Mouse (Mus musculus): ENCODE results near the gene Slc38a11.

Slc38a11 gene

DNA sequence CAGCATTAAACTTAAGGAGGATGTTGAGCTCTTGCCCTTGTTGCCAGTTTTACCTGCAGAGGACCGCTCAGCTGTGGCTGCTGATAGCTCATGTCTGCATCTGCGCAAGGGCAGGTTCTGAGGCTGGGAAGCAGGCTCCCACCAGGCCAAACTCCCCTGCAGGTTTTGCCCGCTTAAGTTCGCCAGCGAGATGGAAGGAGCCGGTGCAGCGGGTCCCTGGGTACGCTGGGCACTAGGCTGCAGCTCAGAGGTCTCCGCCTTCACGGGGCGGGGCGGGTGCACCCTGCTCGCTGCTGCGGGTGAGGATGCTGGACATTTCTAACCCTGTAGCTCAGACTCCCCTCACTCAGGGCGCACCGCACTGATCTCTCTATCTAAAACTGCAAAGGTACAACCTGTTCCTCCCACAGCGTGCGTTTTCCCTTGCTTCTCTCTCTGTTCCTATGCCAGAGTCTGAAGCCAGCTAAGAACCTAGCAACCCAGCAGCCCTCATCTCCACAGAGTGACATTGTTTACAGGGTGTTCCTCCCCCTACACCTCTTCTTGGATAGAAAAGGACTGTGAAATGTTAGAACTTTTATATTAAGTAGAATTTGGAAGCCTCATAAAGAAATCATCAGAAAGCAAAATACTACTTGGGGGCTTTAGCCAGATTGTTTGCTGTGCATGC, at the start of gene Slc38a11:
Gene Slc38a11 (minus strand): TSS at position 207 of the 670 bp plus-strand sequence.
- peak; percentile 48 for DNase-seq (ENCODE audit: low spot score)

- no peak for DNase-seq (ENCODE audit: low spot score)
Observed at GRCm38 (mm10) chr2:65407110-65407509, 43.3 kb upstream of the Slc38a11 start.

GRCm38 (mm10) chr2:65405407-65405806, 41.6 kb upstream of the Slc38a11 start:
- no peak for DNase-seq (ENCODE audit: low spot score)

- DNase-seq (ENCODE audit: low spot score), result no peak
Observed at GRCm38 (mm10) chr2:65402001-65402400, 38.2 kb upstream of the Slc38a11 start.

DNA sequence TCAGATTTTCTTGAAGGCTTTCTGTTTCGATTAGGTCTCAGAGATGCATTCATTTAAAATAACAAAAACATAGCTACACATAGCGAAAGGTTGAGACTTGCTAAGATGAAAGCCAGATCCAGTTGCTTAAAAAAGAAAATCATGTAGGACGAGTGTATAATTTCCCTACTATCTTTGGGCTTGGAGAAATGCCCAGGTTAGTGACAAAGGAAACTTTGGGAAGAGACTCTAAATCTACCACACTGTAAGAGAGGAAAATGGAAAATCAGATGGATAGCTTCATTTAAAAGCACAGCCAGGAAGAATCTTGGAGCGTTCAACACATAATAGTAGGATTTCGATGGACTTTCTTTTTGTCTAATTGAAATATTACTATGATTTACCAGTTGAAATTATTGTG, 36.1 kb upstream of the Slc38a11 start:
- no peak for DNase-seq (ENCODE audit: low spot score)

DNA sequence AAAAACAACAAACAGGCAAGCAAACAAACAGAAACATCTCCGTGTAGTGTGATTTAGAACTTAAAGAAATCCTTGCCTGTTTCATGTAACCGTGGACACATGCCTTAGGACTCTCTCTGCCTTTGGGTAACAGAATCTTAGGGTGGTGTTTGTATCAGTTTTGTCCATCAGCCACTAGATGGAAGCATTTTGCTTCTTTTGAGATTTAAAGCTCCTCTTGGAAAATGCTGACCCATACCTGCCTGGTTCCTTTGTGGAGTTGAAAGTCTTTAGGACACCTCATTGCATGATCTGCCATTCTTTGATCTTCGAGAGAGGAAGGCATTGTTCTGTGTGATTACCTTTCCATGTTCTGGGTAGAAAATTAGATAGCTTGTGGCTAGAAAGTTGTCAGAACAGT, 32.3 kb upstream of the Slc38a11 start:
- DNase-seq (ENCODE audit: low spot score), result no peak

GRCm38 (mm10) chr2:65393061-65393460, 29.2 kb upstream of the Slc38a11 start:
- no peak for DNase-seq (ENCODE audit: low spot score)

DNA sequence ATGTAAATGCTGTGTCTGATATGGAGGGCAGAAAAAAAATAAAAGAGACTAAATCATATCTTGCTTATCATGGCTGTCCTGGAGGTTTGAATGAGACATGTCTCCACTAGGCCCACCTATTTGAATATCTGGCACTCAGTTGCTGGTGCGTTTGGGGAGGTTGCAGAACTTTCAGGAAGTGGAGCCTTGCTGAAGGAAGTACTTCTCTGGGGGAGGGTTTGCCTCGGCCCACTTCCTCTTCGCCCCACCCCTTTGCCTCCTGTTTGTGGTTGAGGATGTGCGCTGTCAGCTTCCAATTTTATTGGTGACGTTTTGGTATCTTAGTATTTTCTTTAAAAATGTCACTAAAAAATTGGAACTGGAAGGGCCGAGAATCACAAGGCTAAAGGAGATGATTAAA, 27.5 kb upstream of the Slc38a11 start:
- DNase-seq (ENCODE audit: low spot score), result no peak

DNA sequence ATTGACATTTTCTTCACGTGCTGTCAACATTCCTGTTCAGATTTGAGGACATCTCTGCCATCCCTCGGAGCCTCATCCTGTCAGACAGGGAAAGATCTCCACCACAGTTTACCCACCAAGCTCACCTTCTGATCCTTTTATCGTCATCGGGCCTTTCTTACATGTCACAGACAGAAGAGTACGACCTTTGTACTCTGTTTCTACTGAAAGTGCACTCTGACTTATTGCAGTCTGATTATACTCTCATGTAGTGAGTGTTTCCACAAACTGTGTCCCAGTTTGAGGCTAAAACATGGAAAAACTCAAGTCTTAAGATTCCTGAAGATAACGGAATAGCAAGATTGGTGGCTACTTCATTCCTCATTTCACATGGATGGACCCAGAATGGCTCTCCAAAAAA, 21.0 kb upstream of the Slc38a11 start:
- DNase-seq (ENCODE audit: low spot score), result no peak

- DNase-seq (ENCODE audit: low spot score), result no peak
Observed at GRCm38 (mm10) chr2:65382485-65382884, 18.7 kb upstream of the Slc38a11 start.

GRCm38 (mm10) chr2:65378425-65378824, 14.6 kb upstream of the Slc38a11 start:
- DNase-seq (ENCODE audit: low spot score), result no peak

GRCm38 (mm10) chr2:65374410-65374809, 10.6 kb upstream of the Slc38a11 start:
- no peak for DNase-seq (ENCODE audit: low spot score)

DNA sequence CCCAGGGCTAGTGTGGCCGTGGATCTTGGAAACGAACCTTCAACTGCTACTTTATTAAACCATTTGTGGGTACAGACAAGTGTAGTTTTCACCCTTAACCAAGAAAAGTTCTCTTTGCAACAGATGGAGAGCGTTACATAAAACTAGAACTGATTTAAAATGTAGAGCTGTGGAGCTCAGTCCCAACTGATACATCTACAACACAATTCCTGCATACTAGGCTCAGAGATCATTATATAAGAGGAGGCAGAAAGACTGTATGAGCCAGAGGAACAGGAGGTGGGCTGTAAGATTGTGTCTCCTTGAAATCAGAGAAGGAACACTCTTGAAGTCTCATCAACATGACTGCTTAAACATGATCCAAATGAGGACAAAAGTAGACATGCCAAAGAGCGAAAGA, 9.2 kb upstream of the Slc38a11 start:
- no peak for DNase-seq (ENCODE audit: low spot score)

DNA sequence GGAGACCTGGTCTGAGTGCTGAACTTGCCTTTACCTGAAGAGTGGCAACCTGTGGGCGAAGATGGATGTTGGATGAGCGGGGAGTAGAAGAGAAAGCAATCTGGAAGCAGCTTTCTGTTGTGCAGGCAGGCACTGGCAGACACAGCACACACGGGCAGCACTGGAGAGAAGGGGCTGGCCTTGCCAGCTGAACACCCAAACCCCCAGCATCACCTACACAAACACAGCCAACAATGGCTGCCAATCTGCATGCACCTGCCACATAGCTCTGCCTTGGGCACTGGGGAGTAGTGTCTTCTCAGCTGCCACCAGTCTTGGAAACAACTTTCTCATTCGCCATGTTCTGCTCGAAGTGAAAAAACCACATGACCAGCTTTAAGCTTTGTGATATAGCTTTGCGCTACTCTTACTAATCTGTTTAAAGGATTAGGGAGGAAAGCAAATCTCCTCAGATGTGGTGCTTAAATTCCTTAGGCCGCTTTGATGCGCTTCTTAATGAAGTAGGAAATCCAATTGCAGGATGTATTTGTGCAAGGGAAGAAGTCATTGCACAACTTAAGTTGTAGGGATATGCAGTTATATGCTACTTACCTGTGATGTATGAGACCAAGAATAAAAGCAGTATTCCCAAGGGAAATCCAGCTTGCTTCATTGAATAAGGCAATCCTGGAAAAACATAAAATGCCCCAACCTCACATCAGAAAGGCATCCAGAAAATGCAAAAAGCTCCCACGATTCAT, 2.9 kb downstream of the Slc38a11 start:
- no peak for DNase-seq (ENCODE audit: low spot score)

DNA sequence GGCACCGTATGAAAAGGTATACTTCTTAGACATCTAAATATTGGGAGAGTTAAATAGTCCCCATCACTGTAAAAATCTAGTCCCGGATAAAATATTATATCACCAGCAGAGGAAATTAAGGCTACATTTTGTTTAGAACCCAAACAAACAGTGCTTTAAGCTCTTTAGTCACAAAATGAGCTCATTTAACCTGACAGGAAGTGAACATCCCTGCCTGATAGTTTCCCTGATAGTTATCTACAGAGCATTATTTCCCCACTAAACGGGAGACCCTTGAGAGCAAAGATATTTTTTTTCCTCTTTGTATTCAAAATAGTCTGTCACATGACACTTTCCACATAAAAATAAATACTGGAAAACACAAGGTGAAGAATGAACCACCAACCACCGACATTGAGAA, 16.5 kb downstream of the Slc38a11 start:
- DNase-seq (ENCODE audit: low spot score), result no peak

- DNase-seq (ENCODE audit: low spot score), result no peak
Observed at GRCm38 (mm10) chr2:65346915-65347314, 16.9 kb downstream of the Slc38a11 start.

DNA sequence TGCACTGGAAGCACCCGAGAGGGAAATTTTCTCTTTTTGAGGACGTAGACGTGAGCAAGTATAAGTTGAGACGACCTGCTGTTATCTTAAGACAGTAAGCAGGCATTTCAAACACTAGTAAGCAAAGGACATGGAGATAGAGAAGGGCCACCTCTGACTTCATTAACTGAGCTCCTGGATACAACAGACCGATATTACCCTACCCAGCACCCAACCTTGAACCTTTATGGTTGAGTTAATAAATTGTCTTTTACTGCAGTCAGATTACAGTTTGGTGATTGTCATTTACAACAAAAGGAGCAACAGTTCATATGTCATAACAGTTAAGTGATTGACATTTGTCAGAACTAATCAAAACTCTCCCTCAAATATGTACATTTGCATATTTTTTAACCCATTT, 17.8 kb downstream of the Slc38a11 start:
- DNase-seq (ENCODE audit: low spot score), result no peak

- no peak for DNase-seq (ENCODE audit: low spot score)
Observed at GRCm38 (mm10) chr2:65342057-65342456, 21.8 kb downstream of the Slc38a11 start.

DNA sequence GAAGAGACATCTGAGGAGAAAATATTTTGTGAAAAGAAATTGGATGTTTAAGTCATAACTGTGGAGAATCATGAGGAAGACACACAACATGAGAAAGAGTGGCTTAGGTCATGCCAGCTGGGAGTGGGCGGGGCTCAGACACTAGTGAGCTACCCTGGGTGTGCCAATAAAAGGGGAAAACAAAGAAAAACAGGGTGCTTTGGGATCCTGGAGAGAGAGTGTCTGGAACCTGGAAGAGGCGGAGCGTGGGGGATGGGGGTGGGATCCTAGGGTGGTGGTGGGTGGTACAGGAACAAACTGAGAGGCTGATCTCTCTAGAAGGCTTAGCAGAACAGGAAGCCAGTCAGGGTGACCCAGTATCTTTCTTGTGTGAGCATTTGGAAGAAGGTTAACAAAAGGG, 23.0 kb downstream of the Slc38a11 start:
- no peak for DNase-seq (ENCODE audit: low spot score)

- peak; percentile 72 for DNase-seq (ENCODE audit: low spot score)
Observed at GRCm38 (mm10) chr2:65337378-65338140, 26.3 kb downstream of the Slc38a11 start.

DNA sequence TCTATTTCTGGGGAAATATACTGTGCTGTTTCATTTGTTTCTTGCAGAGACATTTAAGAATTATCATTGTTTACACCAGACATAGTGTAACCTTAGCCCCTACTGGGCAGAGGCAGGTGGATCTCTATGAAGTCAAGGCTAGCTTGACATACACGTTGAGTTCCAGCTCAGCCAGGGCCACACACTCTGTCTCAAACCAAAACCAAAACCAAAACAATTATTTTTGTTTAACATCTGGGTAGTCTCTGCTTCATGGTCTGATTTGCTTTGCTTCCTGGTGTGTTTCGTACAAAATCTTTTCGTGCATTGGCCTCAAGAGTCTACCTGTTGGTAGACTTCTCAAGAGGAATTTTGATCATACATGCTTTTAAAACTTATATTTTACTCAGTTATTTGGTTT, 27.2 kb downstream of the Slc38a11 start:
- DNase-seq (ENCODE audit: low spot score), result no peak

- DNase-seq (ENCODE audit: low spot score), result no peak
Observed at GRCm38 (mm10) chr2:65334091-65334490, 29.7 kb downstream of the Slc38a11 start.

DNA sequence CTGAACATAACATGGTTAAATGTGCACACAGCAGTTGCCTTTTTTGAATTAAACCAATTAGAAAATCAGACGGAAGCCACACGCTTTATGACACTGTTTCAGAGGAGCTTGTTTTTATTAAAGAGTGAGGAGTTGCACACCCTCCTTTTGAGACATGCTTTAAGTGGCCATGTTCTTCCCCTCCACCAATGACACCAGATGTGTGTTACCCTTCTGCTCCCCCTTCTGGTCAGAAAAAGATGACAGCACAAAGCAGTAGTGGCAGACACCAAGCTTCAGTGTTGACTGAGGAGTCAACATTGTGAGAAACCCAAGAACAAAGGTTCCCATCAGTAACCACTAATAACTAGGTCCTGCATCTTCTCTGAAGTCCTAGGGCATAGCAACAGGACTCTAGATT, 32.5 kb downstream of the Slc38a11 start:
- peak; percentile 57 for DNase-seq (ENCODE audit: low spot score)

All from testis, postnatal 10 days (tissue).